Mouse (Mus musculus) megakaryocyte, embryonic 14.5 days (primary cell): ENCODE results near the gene Ubp1. TPM values are rescaled to one million over a fixed set of nuclear protein-coding genes. Genes with fewer than 3 reads are reported as not detected.
A peak's percentile ranks its signal among the peaks of the same experiment; 100 is the strongest.

ENCODE experiments used
- H3K27me3 ChIP-seq: replicated peaks from 2 replicates; pipeline ENCODE3; 2012; ENCODE audit warnings: inconsistent platforms
- H3K36me3 ChIP-seq: replicated peaks from 2 replicates; pipeline ENCODE3; 2012; ENCODE audit warnings: low read length, inconsistent platforms, mixed read lengths
- H3K4me1 ChIP-seq: 2 replicates; pipeline ENCODE4 v1.6.1; 2012; ENCODE audit warnings: inconsistent platforms
- H3K4me3 ChIP-seq: replicated peaks from 2 replicates; pipeline ENCODE3; 2012; ENCODE audit warnings: moderate library complexity, mild to moderate bottlenecking, inconsistent platforms
- H3K9me3 ChIP-seq: 2 replicates; pipeline ENCODE4 v1.6.1; 2012; ENCODE audit warnings: inconsistent platforms
- FLI1 ChIP-seq: IDR thresholded peaks from 2 replicates; pipeline ENCODE4 v1.6.1; 2012; ENCODE audit warnings: low read length, inconsistent platforms, mixed read lengths
- GATA1 ChIP-seq: IDR thresholded peaks from 3 replicates; pipeline ENCODE4 v1.6.1; 2012; ENCODE audit warnings: mixed read lengths, low read length, inconsistent platforms, borderline replicate concordance
- polyA plus RNA-seq: library from polyadenylated mRNA; stranded (reverse); fragments of >175 nt; gene quantifications from 2 replicates; pipeline ENCODE4 v1.2.3, GENCODE M21; 2012; ENCODE audit warnings: low replicate concordance; ENCODE audit not compliant: insufficient read depth

Gene Ubp1
- polyA plus RNA-seq, 1 experiment: 19.9 TPM

GRCm38 (mm10) chr9:114025846-114026245 lies 95.1 kb downstream of the Ubp1 start:
- H3K36me3 ChIP-seq: no peaks in the 10 kb centered on the region
- peaks cover 21% of the 10 kb centered on the region for H3K4me1 ChIP-seq
- H3K4me3 ChIP-seq: peak overlapping the region; percentile 95
- H3K27me3 ChIP-seq: peaks cover 38% of the 10 kb centered on the region
- no peak for TF ChIP-seq FLI1
- no peak for TF ChIP-seq GATA1
- peaks cover 4% of the 10 kb centered on the region for H3K9me3 ChIP-seq

- TF ChIP-seq FLI1 (no peak), GATA1 (no peak)
- Histone ChIP-seq H3K36me3 (no peaks in the 10 kb centered on the region), H3K4me3 (peak overlapping the region; percentile 95), H3K4me1 (peaks cover 21% of the 10 kb centered on the region), H3K27me3 (peaks cover 40% of the 10 kb centered on the region), H3K9me3 (peaks cover 9% of the 10 kb centered on the region)
Measured at GRCm38 (mm10) chr9:114026261-114026934, 95.7 kb downstream of the Ubp1 start.

Other genes with a start within 250 kb of the Ubp1 start
- 335 and 525 TPM in 2 replicates for gene Pdcd6ip, start 222.7 kb upstream of the Ubp1 start, polyA plus RNA-seq
- gene Clasp2, start 189.5 kb upstream of the Ubp1 start, polyA plus RNA-seq: 1.4 TPM in 2 replicates
- 0.70 and 1.8 TPM in 2 replicates for gene Fbxl2, start 115.3 kb downstream of the Ubp1 start, polyA plus RNA-seq
- gene Susd5, start 126.2 kb downstream of the Ubp1 start, polyA plus RNA-seq: 0.66 TPM in 1 of 2 replicates, not detected in the other